Mouse (Mus musculus): ENCODE results near the gene Stip1. TPM values are rescaled to one million over a fixed set of nuclear protein-coding genes. Genes with fewer than 3 reads are reported as not detected.
A peak's percentile ranks its signal among the peaks of the same experiment; 100 is the strongest.
"Not testable (repeated sequence)": the region's sequence is repeated elsewhere in the genome, so short reads cannot be mapped to it uniquely, and the experiment has no call there.

Gene Stip1
- polyA plus RNA-seq, 1 experiment from 2014 or later = 51.4 TPM

DNA sequence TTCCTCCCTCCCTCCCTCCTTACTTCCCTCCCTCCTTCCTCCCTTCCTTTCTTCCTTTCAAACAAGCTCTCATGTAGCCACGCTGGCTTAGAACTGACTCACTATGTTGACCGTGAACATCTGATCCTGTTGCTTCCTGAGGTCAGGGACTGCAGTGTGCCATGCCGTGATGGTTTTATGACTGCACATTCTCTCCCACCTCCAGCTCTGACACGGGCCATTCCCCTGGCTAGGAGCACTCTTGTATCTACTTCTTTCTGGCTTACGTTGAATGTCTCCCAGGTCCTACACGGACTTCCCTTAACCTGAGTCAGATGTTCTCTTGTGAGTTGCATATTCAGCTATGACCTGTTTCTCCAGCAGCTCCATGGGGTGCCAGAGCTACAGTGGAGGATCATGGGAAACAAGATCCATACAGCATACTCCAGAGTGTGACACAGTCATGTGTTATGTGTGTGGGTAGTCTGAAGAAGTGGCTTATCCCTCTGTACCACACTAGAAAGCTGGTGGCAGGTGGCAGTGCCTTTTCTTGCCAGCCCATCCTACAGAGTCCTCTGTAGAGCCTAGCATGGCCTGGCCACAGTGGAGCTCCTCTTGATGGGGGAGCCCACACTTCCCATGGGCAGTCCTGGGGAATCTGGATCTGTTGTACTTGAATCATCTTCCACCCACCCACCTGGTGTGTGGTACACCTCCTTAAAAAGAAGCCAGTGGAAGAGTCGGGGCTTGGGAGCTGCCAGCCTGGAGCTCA, 41.9 kb upstream of the Stip1 start:
- ATAC-seq (no peak), DNase-seq (no peak)
- H3K4me3 ChIP-seq (ENCODE audit: low read depth, low read length) = no peak overlapping the region
- 0 out of 2 replicates have a peak, but pooled peaks cover 4% of the 10 kb centered on the region for H3K27me3 ChIP-seq (ENCODE audit: insufficient read depth, low read length)
- H3K27ac ChIP-seq (ENCODE audit: low read depth) = no peak overlapping the region
- no peaks in the 10 kb centered on the region for H3K9me3 ChIP-seq (ENCODE audit: low read length)
- H3K36me3 ChIP-seq (replicated peaks; ENCODE audit: insufficient read depth, low read length) = no peaks in the 10 kb centered on the region
- no peaks in the 10 kb centered on the region for H3K4me1 ChIP-seq (ENCODE audit: insufficient read depth)
- H3K4me2 ChIP-seq (ENCODE audit: low read depth, low read length) = no peak overlapping the region
- H3K9ac ChIP-seq (replicated peaks) = no peak overlapping the region
- no peak for TF ChIP-seq EP300 (IDR thresholded peaks at IDR 0.05; ENCODE audit: low read depth)
- no peak for TF ChIP-seq CTCF (IDR thresholded peaks at IDR 0.05; ENCODE audit: low read depth)
- 62% methylated on average over 7 of the region's 7 CpGs for WGBS (ENCODE audit: insufficient replicate concordance)

DNA sequence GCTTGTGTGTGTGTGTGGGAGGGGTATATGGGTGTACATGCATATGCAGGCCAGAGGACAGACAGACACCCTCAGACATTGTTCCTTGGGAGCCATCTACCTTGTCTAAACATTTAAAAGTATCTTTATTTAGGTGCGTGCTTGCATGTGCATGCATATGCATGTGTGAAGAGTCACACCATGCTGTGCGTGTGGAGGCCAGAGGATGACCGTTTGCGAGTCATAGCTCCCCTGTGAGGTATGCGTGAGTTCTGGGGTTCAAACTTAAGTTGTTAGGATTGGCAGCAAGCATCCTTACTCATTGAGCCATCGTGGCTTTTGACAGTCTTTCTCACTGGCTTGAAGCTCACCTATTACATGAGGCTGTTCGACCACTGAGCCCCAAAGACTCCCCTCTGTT, 38.5 kb upstream of the Stip1 start:
- H3K4me3 ChIP-seq (ENCODE audit: low read depth, low read length) = no peak overlapping the region

DNA sequence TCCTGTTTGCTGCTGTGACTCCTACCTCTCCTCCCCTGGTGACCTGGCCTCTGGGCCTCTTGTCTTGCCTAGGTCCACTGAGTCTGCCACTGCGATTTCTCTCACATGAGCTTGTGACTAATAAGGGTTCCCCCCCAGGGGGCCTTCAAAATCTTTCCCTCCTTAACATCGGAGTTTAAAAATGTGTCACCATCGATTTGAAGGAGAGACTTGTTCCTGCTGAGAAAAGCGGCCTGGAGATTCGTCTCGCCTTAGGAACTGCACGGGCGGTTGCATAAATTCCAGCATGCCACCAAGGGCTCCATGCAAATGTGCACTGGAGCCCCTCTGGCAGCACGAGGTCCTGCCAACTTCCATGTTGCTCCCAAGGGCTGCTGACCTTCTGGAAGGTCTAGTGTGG, 37.9 kb upstream of the Stip1 start:
- Histone ChIP-seq H3K36me3 (replicated peaks; ENCODE audit: insufficient read depth, low read length) (no peaks in the 10 kb centered on the region), H3K27ac (ENCODE audit: low read depth) (no peak overlapping the region), H3K9ac (replicated peaks) (no peak overlapping the region), H3K4me1 (ENCODE audit: insufficient read depth) (peaks cover 4% of the 10 kb centered on the region; the same call in 1 of the 2 replicates), H3K4me3 (ENCODE audit: low read depth, low read length) (no peak overlapping the region), H3K4me2 (ENCODE audit: low read depth, low read length) (no peak overlapping the region), H3K9me3 (ENCODE audit: low read length) (no peaks in the 10 kb centered on the region), H3K27me3 (ENCODE audit: insufficient read depth, low read length) (no peaks in the 10 kb centered on the region)
- no peak for DNase-seq
- 70% methylated on average over 9 of the region's 9 CpGs for WGBS (ENCODE audit: insufficient replicate concordance)
- TF ChIP-seq EP300 (IDR thresholded peaks at IDR 0.05; ENCODE audit: low read depth) (no peak), CTCF (IDR thresholded peaks at IDR 0.05; ENCODE audit: low read depth) (no peak)
- no peak for ATAC-seq

More for the DNA sequence above, 38.5 kb upstream of the Stip1 start:
- Histone ChIP-seq H3K27ac (ENCODE audit: low read depth) (no peak overlapping the region), H3K36me3 (replicated peaks; ENCODE audit: insufficient read depth, low read length) (no peaks in the 10 kb centered on the region), H3K27me3 (ENCODE audit: insufficient read depth, low read length) (no peaks in the 10 kb centered on the region), H3K4me2 (ENCODE audit: low read depth, low read length) (no peak overlapping the region), H3K9ac (replicated peaks) (no peak overlapping the region), H3K9me3 (ENCODE audit: low read length) (no peaks in the 10 kb centered on the region), H3K4me1 (ENCODE audit: insufficient read depth) (peaks cover 4% of the 10 kb centered on the region; the same call in 1 of the 2 replicates)
- DNase-seq (no peak), ATAC-seq (no peak)
- WGBS (ENCODE audit: insufficient replicate concordance) = 80% methylated on average over 7 of the region's 7 CpGs
- no peak for TF ChIP-seq EP300 (IDR thresholded peaks at IDR 0.05; ENCODE audit: low read depth)
- TF ChIP-seq CTCF (IDR thresholded peaks at IDR 0.05; ENCODE audit: low read depth) = no peak

DNA sequence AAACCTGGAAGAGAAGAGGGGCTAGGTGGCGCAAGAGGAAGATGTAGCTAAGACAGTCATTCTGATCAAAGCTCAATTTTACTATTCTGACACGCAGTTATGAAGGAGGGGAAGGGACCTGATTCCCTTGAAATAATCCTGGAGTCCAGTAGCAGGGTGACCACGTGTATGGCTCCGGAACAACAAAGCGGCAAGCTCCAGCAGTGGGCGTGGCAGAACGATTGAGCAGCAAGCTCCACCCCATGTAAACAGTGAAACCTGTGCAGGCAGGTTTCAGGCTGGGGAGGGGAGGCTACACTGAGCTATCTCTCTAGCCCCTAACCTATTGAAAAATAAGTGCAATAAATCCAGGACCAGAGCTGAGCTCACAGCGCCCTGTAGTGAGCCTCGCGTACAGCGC, 35.6 kb upstream of the Stip1 start:
- H3K27me3 ChIP-seq (ENCODE audit: insufficient read depth, low read length); H3K4me3 ChIP-seq (ENCODE audit: low read depth, low read length); H3K27ac ChIP-seq (ENCODE audit: low read depth); H3K36me3 ChIP-seq (replicated peaks; ENCODE audit: insufficient read depth, low read length); H3K9me3 ChIP-seq (ENCODE audit: low read length); H3K4me2 ChIP-seq (ENCODE audit: low read depth, low read length); H3K4me1 ChIP-seq (ENCODE audit: insufficient read depth); H3K9ac ChIP-seq (replicated peaks): not testable (repeated sequence)
- ATAC-seq (0 out of 2 replicates have a peak, but pooled peaks have one; percentile 27), DNase-seq (peak; percentile 38)
- 65% methylated on average over 11 of the region's 11 CpGs for WGBS (ENCODE audit: insufficient replicate concordance)

DNA sequence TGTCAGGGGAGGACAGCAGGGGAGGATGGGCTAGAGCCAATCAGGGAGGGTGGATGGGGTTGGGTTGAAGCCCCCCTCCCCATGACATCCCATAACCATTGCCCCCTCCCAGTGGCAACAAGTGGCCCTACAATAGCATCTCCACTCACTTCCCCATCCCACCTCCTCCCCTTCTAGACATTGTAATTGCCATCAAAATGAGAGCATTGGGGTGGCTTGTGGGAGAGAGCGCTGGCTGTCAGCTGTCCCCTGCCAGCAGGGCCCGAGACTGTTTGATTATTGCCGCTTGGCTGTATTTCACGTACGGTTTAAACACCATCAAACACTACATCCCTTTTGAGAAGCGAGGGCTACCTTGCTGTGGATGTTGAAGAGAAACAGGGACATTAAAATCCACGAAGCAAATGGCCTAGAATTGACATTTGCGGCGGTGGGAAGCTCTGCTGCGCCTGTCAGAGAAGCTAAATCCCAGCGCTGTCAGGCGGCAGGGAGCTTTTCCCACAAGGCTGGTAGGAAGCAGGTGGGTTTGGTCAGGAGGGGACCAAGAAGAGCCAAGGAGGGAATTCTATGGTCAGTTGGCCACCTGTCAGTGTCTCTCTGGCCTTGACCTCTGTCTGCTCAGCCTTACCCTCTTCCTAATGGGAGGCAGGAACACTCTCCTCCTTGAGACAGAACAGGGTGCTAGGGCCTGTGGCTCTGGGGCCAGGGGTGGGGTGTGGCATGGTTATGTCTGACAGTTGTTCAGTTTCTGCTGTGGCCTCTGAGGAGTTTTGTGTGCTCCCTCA, 34.4 kb upstream of the Stip1 start:
- Histone ChIP-seq H3K4me1 (ENCODE audit: insufficient read depth) (peaks cover 6% of the 10 kb centered on the region; the same call in 1 of the 2 replicates), H3K9ac (replicated peaks) (no peak overlapping the region), H3K9me3 (ENCODE audit: low read length) (no peaks in the 10 kb centered on the region), H3K4me3 (ENCODE audit: low read depth, low read length) (no peak overlapping the region), H3K27ac (ENCODE audit: low read depth) (no peak overlapping the region), H3K27me3 (ENCODE audit: insufficient read depth, low read length) (peaks cover 10% of the 10 kb centered on the region; the same call in 1 of the 2 replicates), H3K4me2 (ENCODE audit: low read depth, low read length) (no peak overlapping the region), H3K36me3 (replicated peaks; ENCODE audit: insufficient read depth, low read length) (no peaks in the 10 kb centered on the region)
- no peak for ATAC-seq
- TF ChIP-seq EP300 (IDR thresholded peaks at IDR 0.05; ENCODE audit: low read depth) (no peak), CTCF (IDR thresholded peaks at IDR 0.05; ENCODE audit: low read depth) (no peak)
- no peak for DNase-seq
- 74% methylated on average over 12 of the region's 12 CpGs for whole genome bisulfite sequencing (ENCODE audit: insufficient replicate concordance)

DNA sequence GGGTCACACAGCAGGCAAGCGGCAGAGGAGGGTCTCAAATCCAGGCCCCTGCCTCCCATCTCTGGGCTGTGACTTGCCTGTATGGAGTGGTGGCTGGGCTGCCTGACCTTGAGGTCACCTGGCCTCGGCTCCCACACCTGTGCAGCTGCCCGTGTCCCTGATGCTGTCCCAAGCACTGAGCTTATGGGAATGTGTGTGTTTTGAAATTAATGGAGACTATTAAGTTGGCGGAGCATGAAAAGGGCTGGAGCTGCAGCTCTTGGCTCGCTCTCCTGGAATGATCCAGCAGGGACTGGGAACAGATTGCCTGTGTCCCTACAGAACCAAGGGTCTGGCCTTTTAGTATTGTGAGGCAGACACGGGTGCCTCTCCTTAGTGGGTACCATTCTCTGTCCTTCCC, 32.5 kb upstream of the Stip1 start:
- Histone ChIP-seq H3K4me3 (ENCODE audit: low read depth, low read length) (no peak overlapping the region), H3K27me3 (ENCODE audit: insufficient read depth, low read length) (peaks cover 21% of the 10 kb centered on the region), H3K9ac (replicated peaks) (no peak overlapping the region), H3K36me3 (replicated peaks; ENCODE audit: insufficient read depth, low read length) (no peaks in the 10 kb centered on the region), H3K4me2 (ENCODE audit: low read depth, low read length) (no peak overlapping the region), H3K9me3 (ENCODE audit: low read length) (no peaks in the 10 kb centered on the region), H3K4me1 (ENCODE audit: insufficient read depth) (peaks cover 14% of the 10 kb centered on the region), H3K27ac (ENCODE audit: low read depth) (no peak overlapping the region)
- ATAC-seq (no peak), DNase-seq (no peak)
- TF ChIP-seq CTCF (IDR thresholded peaks at IDR 0.05; ENCODE audit: low read depth) = no peak
- no peak for TF ChIP-seq EP300 (IDR thresholded peaks at IDR 0.05; ENCODE audit: low read depth)
- WGBS (ENCODE audit: insufficient replicate concordance) = 71% methylated on average over 6 of the region's 6 CpGs
